Mouse (Mus musculus): ENCODE measurements around the gene Tm6sf1. TPM values are rescaled to one million over a fixed set of nuclear protein-coding genes. Genes with fewer than 3 reads are reported as not detected.

Tm6sf1 gene
- polyA plus RNA-seq, 1 experiment, result 37.1 TPM

GRCm38 (mm10) chr7:81847777-81848176 lies 11.0 kb upstream of the Tm6sf1 start:
- H3K27ac ChIP-seq (ENCODE audit: insufficient read depth, low read length), result no peak overlapping the region
- TF ChIP-seq POLR2A (IDR thresholded peaks at IDR 0.05; ENCODE audit: extremely low read depth, insufficient read depth, low read length) (no peak), CTCF (IDR thresholded peaks at IDR 0.05; ENCODE audit: extremely low read depth, insufficient read depth, low read length) (no peak)
- H3K4me1 ChIP-seq (ENCODE audit: control insufficient read depth, insufficient read depth, low read length), result no peaks in the 10 kb centered on the region
- no peak overlapping the region for H3K4me3 ChIP-seq (ENCODE audit: insufficient read depth, low read length)

- Histone ChIP-seq H3K4me3 (ENCODE audit: insufficient read depth, low read length) (no peak overlapping the region), H3K27ac (ENCODE audit: insufficient read depth, low read length) (no peak overlapping the region), H3K4me1 (ENCODE audit: control insufficient read depth, insufficient read depth, low read length) (0 out of 2 replicates have a peak, but pooled peaks cover 1% of the 10 kb centered on the region)
- TF ChIP-seq CTCF (IDR thresholded peaks at IDR 0.05; ENCODE audit: extremely low read depth, insufficient read depth, low read length) (no peak), POLR2A (IDR thresholded peaks at IDR 0.05; ENCODE audit: extremely low read depth, insufficient read depth, low read length) (no peak)
These were observed 9.6 kb upstream of the Tm6sf1 start for GRCm38 (mm10) chr7:81849214-81849613.

- TF ChIP-seq POLR2A (IDR thresholded peaks at IDR 0.05; ENCODE audit: extremely low read depth, insufficient read depth, low read length), result no peak
- no peak for TF ChIP-seq CTCF (IDR thresholded peaks at IDR 0.05; ENCODE audit: extremely low read depth, insufficient read depth, low read length)
- H3K4me1 ChIP-seq (ENCODE audit: control insufficient read depth, insufficient read depth, low read length), result 0 out of 2 replicates have a peak, but pooled peaks cover 1% of the 10 kb centered on the region
- H3K4me3 ChIP-seq (ENCODE audit: insufficient read depth, low read length), result no peak overlapping the region
- H3K27ac ChIP-seq (ENCODE audit: insufficient read depth, low read length), result no peak overlapping the region
These were observed 9.2 kb upstream of the Tm6sf1 start for GRCm38 (mm10) chr7:81849633-81850032.

- no peak for TF ChIP-seq POLR2A (IDR thresholded peaks at IDR 0.05; ENCODE audit: extremely low read depth, insufficient read depth, low read length)
- TF ChIP-seq CTCF (IDR thresholded peaks at IDR 0.05; ENCODE audit: extremely low read depth, insufficient read depth, low read length), result no peak
- Histone ChIP-seq H3K4me3 (ENCODE audit: insufficient read depth, low read length) (no peak overlapping the region), H3K27ac (ENCODE audit: insufficient read depth, low read length) (no peak overlapping the region), H3K4me1 (ENCODE audit: control insufficient read depth, insufficient read depth, low read length) (peaks cover 4% of the 10 kb centered on the region; the same call in 1 of the 2 replicates)
These were observed 8.6 kb upstream of the Tm6sf1 start for GRCm38 (mm10) chr7:81850171-81850570.

GRCm38 (mm10) chr7:81851706-81852105 lies 7.1 kb upstream of the Tm6sf1 start:
- TF ChIP-seq POLR2A (IDR thresholded peaks at IDR 0.05; ENCODE audit: extremely low read depth, insufficient read depth, low read length), result no peak
- TF ChIP-seq CTCF (IDR thresholded peaks at IDR 0.05; ENCODE audit: extremely low read depth, insufficient read depth, low read length), result no peak

GRCm38 (mm10) chr7:81854568-81855307 lies 4.1 kb upstream of the Tm6sf1 start:
- Histone ChIP-seq H3K27ac (ENCODE audit: insufficient read depth, low read length) (no peak overlapping the region), H3K4me1 (ENCODE audit: control insufficient read depth, insufficient read depth, low read length) (peaks cover 4% of the 10 kb centered on the region; the same call in 1 of the 2 replicates), H3K4me3 (ENCODE audit: insufficient read depth, low read length) (no peak overlapping the region)
- TF ChIP-seq CTCF (IDR thresholded peaks at IDR 0.05; ENCODE audit: extremely low read depth, insufficient read depth, low read length), result no peak
- no peak for TF ChIP-seq POLR2A (IDR thresholded peaks at IDR 0.05; ENCODE audit: extremely low read depth, insufficient read depth, low read length)

More at GRCm38 (mm10) chr7:81851706-81852105, 7.1 kb upstream of the Tm6sf1 start:
- Histone ChIP-seq H3K4me1 (ENCODE audit: control insufficient read depth, insufficient read depth, low read length) (peaks cover 4% of the 10 kb centered on the region; the same call in 1 of the 2 replicates), H3K27ac (ENCODE audit: insufficient read depth, low read length) (no peak overlapping the region), H3K4me3 (ENCODE audit: insufficient read depth, low read length) (no peak overlapping the region)

GRCm38 (mm10) chr7:81855694-81856093 lies 3.1 kb upstream of the Tm6sf1 start, which contains the start of gene Gm10160:
Gene Gm10160, minus strand, starts transcription at chr7:81855794.
- TF ChIP-seq POLR2A (IDR thresholded peaks at IDR 0.05; ENCODE audit: extremely low read depth, insufficient read depth, low read length) (no peak), CTCF (IDR thresholded peaks at IDR 0.05; ENCODE audit: extremely low read depth, insufficient read depth, low read length) (no peak)
- Histone ChIP-seq H3K27ac (ENCODE audit: insufficient read depth, low read length) (no peak within 1 kb of the TSS), H3K4me3 (ENCODE audit: insufficient read depth, low read length) (no peak within 1 kb of the TSS), H3K4me1 (ENCODE audit: control insufficient read depth, insufficient read depth, low read length) (peaks cover 6% of the 10 kb centered on the region)

- Histone ChIP-seq H3K4me1 (ENCODE audit: control insufficient read depth, insufficient read depth, low read length) (peaks cover 8% of the 10 kb centered on the region), H3K27ac (ENCODE audit: insufficient read depth, low read length) (no peak overlapping the region), H3K4me3 (ENCODE audit: insufficient read depth, low read length) (no peak overlapping the region)
- TF ChIP-seq CTCF (IDR thresholded peaks at IDR 0.05; ENCODE audit: extremely low read depth, insufficient read depth, low read length) (no peak), POLR2A (IDR thresholded peaks at IDR 0.05; ENCODE audit: extremely low read depth, insufficient read depth, low read length) (no peak)
These were observed 2.6 kb upstream of the Tm6sf1 start for GRCm38 (mm10) chr7:81856221-81856620.

GRCm38 (mm10) chr7:81858236-81858635 lies 565 bp upstream of the Tm6sf1 start:
- H3K27ac ChIP-seq (ENCODE audit: insufficient read depth, low read length), result no peak overlapping the region
- H3K4me3 ChIP-seq (ENCODE audit: insufficient read depth, low read length), result peak overlapping the region; percentile 53; the same call in 1 of the 2 replicates
- no peak for TF ChIP-seq CTCF (IDR thresholded peaks at IDR 0.05; ENCODE audit: extremely low read depth, insufficient read depth, low read length)
- no peak for TF ChIP-seq POLR2A (IDR thresholded peaks at IDR 0.05; ENCODE audit: extremely low read depth, insufficient read depth, low read length)
- H3K4me1 ChIP-seq (ENCODE audit: control insufficient read depth, insufficient read depth, low read length), result peaks cover 11% of the 10 kb centered on the region

- peak overlapping the region; percentile 53 for H3K4me3 ChIP-seq (ENCODE audit: insufficient read depth, low read length)
- no peak for TF ChIP-seq CTCF (IDR thresholded peaks at IDR 0.05; ENCODE audit: extremely low read depth, insufficient read depth, low read length)
- 0 out of 2 replicates have a peak, but pooled peaks have one; percentile 35 for TF ChIP-seq POLR2A (IDR thresholded peaks at IDR 0.05; ENCODE audit: extremely low read depth, insufficient read depth, low read length)
- peaks cover 7% of the 10 kb centered on the region for H3K4me1 ChIP-seq (ENCODE audit: control insufficient read depth, insufficient read depth, low read length)
- H3K27ac ChIP-seq (ENCODE audit: insufficient read depth, low read length), result no peak overlapping the region
These were observed 1.3 kb downstream of the Tm6sf1 start for GRCm38 (mm10) chr7:81860071-81860470.

Data from cortical plate, adult 2 months (tissue).